Mouse (Mus musculus): Measurements from ENCODE around the gene Ciart. TPM values are rescaled to one million over a fixed set of nuclear protein-coding genes. Genes with fewer than 3 reads are reported as not detected.
"Not testable (repeated sequence)": the region's sequence is repeated elsewhere in the genome, so short reads cannot be mapped to it uniquely, and the experiment has no call there.

The Ciart gene
- polyA plus RNA-seq, 1 experiment from 2014 or later, result 1.4 TPM

- Histone ChIP-seq H3K36me3 (replicated peaks) (0 out of 2 replicates have a peak, but pooled peaks cover 5% of the 10 kb centered on the region), H3K4me3 (replicated peaks) (no peak overlapping the region), H3K4me2 (no peak overlapping the region), H3K27ac (replicated peaks) (peak overlapping the region; percentile 59; the same call in 1 of the 2 replicates), H3K9ac (no peak overlapping the region), H3K27me3 (peaks cover 66% of the 10 kb centered on the region), H3K9me3 (replicated peaks) (no peaks in the 10 kb centered on the region), H3K4me1 (replicated peaks) (peaks cover 26% of the 10 kb centered on the region)
- ATAC-seq (ENCODE audit: insufficient read depth), result no peak
- 63% methylated on average over 9 of the region's 9 CpGs for WGBS (ENCODE audit: insufficient replicate concordance)
Observed at GRCm38 (mm10) chr3:95901616-95902372, 19.7 kb upstream of the Ciart start.

GRCm38 (mm10) chr3:95899800-95900524, 17.9 kb upstream of the Ciart start:
- Histone ChIP-seq H3K27ac (replicated peaks) (no peak overlapping the region), H3K27me3 (peaks cover 47% of the 10 kb centered on the region), H3K36me3 (replicated peaks) (0 out of 2 replicates have a peak, but pooled peaks cover 5% of the 10 kb centered on the region), H3K9me3 (replicated peaks) (no peaks in the 10 kb centered on the region), H3K4me3 (replicated peaks) (no peak overlapping the region), H3K4me2 (no peak overlapping the region), H3K9ac (no peak overlapping the region), H3K4me1 (replicated peaks) (peaks cover 14% of the 10 kb centered on the region)
- no peak for ATAC-seq (ENCODE audit: insufficient read depth)
- WGBS (ENCODE audit: insufficient replicate concordance), result 60% methylated on average over 13 of the region's 13 CpGs

- Histone ChIP-seq H3K4me2 (peak overlapping the region; percentile 87; the same call in 1 of the 2 replicates), H3K27me3 (peaks cover 15% of the 10 kb centered on the region), H3K4me1 (replicated peaks) (peaks cover 41% of the 10 kb centered on the region)
- not testable (repeated sequence) for H3K9me3 ChIP-seq (replicated peaks); H3K27ac ChIP-seq (replicated peaks); H3K9ac ChIP-seq; ATAC-seq (ENCODE audit: insufficient read depth); H3K4me3 ChIP-seq (replicated peaks); H3K36me3 ChIP-seq (replicated peaks)
- WGBS (ENCODE audit: insufficient replicate concordance), result 86% methylated on average over 7 of the region's 7 CpGs
Observed at GRCm38 (mm10) chr3:95895501-95895900, 13.4 kb upstream of the Ciart start.

- WGBS (ENCODE audit: insufficient replicate concordance), result 3% methylated on average over 16 of the region's 16 CpGs
- H3K9ac ChIP-seq, result peak overlapping the region; percentile 81
- H3K4me1 ChIP-seq (replicated peaks), result peaks cover 44% of the 10 kb centered on the region
- no peaks in the 10 kb centered on the region for H3K9me3 ChIP-seq (replicated peaks)
- peaks cover 9% of the 10 kb centered on the region; the same call in 1 of the 2 replicates for H3K27me3 ChIP-seq
- 0 out of 2 replicates have a peak, but pooled peaks cover 5% of the 10 kb centered on the region for H3K36me3 ChIP-seq (replicated peaks)
- ATAC-seq (ENCODE audit: insufficient read depth), result no peak; the same call in 1 of the 2 replicates
- H3K4me3 ChIP-seq (replicated peaks), result peak overlapping the region; percentile 69
- peak overlapping the region; percentile 87 for H3K4me2 ChIP-seq
- peak overlapping the region; percentile 72 for H3K27ac ChIP-seq (replicated peaks)
Observed at GRCm38 (mm10) chr3:95894317-95895160, 12.5 kb upstream of the Ciart start.

GRCm38 (mm10) chr3:95893606-95894316, 11.7 kb upstream of the Ciart start, which contains the start of gene Aph1a:
TSS of gene Aph1a (plus strand) at chr3:95893969.
- not testable (repeated sequence) for H3K36me3 ChIP-seq (replicated peaks); H3K9me3 ChIP-seq (replicated peaks); H3K27me3 ChIP-seq
- peak within 1 kb of the TSS; percentile 72 for H3K27ac ChIP-seq (replicated peaks)
- peak within 1 kb of the TSS; percentile 87 for H3K4me2 ChIP-seq
- under 1% methylated on average over 28 of the region's 43 CpGs for WGBS (ENCODE audit: insufficient replicate concordance)
- peaks cover 44% of the 10 kb centered on the region for H3K4me1 ChIP-seq (replicated peaks)
- H3K9ac ChIP-seq, result peak within 1 kb of the TSS; percentile 81
- ATAC-seq (ENCODE audit: insufficient read depth), result peak; percentile 98
- peak within 1 kb of the TSS; percentile 69 for H3K4me3 ChIP-seq (replicated peaks)

GRCm38 (mm10) chr3:95893126-95893525, 11.1 kb upstream of the Ciart start:
- WGBS (ENCODE audit: insufficient replicate concordance), result 10% methylated on average over 7 of the region's 7 CpGs
- Histone ChIP-seq H3K9ac (peak overlapping the region; percentile 44), H3K4me2 (peak overlapping the region; percentile 87), H3K4me3 (replicated peaks) (peak overlapping the region; percentile 69), H3K27me3 (peaks cover 9% of the 10 kb centered on the region; the same call in 1 of the 2 replicates), H3K36me3 (replicated peaks) (0 out of 2 replicates have a peak, but pooled peaks cover 5% of the 10 kb centered on the region), H3K27ac (replicated peaks) (peak overlapping the region; percentile 4; the same call in 1 of the 2 replicates), H3K4me1 (replicated peaks) (peaks cover 44% of the 10 kb centered on the region), H3K9me3 (replicated peaks) (no peaks in the 10 kb centered on the region)
- ATAC-seq (ENCODE audit: insufficient read depth), result no peak

- Histone ChIP-seq H3K4me1 (replicated peaks) (peaks cover 44% of the 10 kb centered on the region), H3K27ac (replicated peaks) (peak overlapping the region; percentile 61), H3K36me3 (replicated peaks) (0 out of 2 replicates have a peak, but pooled peaks cover under 1% of the 10 kb centered on the region), H3K4me3 (replicated peaks) (peak overlapping the region; percentile 19), H3K27me3 (peaks cover 9% of the 10 kb centered on the region; the same call in 1 of the 2 replicates), H3K4me2 (peak overlapping the region; percentile 87), H3K9ac (peak overlapping the region; percentile 10; the same call in 1 of the 2 replicates), H3K9me3 (replicated peaks) (no peaks in the 10 kb centered on the region)
- ATAC-seq (ENCODE audit: insufficient read depth), result no peak
- WGBS (ENCODE audit: insufficient replicate concordance), result 26% methylated on average over 11 of the region's 11 CpGs
Observed at GRCm38 (mm10) chr3:95892066-95893052, 10.3 kb upstream of the Ciart start.

GRCm38 (mm10) chr3:95891211-95892065, 9.4 kb upstream of the Ciart start, which contains the start of gene BC028528:
TSS of gene BC028528 (minus strand) at chr3:95892005.
- Histone ChIP-seq H3K36me3 (replicated peaks) (no peaks in the 10 kb centered on the region), H3K27ac (replicated peaks) (peak within 1 kb of the TSS; percentile 61), H3K9me3 (replicated peaks) (no peaks in the 10 kb centered on the region), H3K4me1 (replicated peaks) (peaks cover 44% of the 10 kb centered on the region), H3K27me3 (peaks cover 9% of the 10 kb centered on the region; the same call in 1 of the 2 replicates), H3K4me2 (peak within 1 kb of the TSS; percentile 87), H3K4me3 (replicated peaks) (peak within 1 kb of the TSS; percentile 19), H3K9ac (peak within 1 kb of the TSS; percentile 10; the same call in 1 of the 2 replicates)
- 19% methylated on average over 12 of the region's 12 CpGs for WGBS (ENCODE audit: insufficient replicate concordance)
- ATAC-seq (ENCODE audit: insufficient read depth), result no peak

Measured in liver, embryonic 15.5 days (tissue).